Mouse (Mus musculus) mammary gland, adult 2 months (tissue): ENCODE results near the gene Adamts12. TPM values are rescaled to one million over a fixed set of nuclear protein-coding genes. Genes with fewer than 3 reads are reported as not detected.

Experiments used
- polyA plus RNA-seq: library from polyadenylated mRNA; depleted of rRNA; stranded (reverse); fragments of >200 nt; gene quantifications from 2 replicates; pipeline ENCODE4 v1.2.3, GENCODE M21; 2012; ENCODE audit warnings: low replicate concordance; rRNA removed

Gene Adamts12
- polyA plus RNA-seq, result 8.5 and 15.8 TPM in 2 replicates

DNA sequence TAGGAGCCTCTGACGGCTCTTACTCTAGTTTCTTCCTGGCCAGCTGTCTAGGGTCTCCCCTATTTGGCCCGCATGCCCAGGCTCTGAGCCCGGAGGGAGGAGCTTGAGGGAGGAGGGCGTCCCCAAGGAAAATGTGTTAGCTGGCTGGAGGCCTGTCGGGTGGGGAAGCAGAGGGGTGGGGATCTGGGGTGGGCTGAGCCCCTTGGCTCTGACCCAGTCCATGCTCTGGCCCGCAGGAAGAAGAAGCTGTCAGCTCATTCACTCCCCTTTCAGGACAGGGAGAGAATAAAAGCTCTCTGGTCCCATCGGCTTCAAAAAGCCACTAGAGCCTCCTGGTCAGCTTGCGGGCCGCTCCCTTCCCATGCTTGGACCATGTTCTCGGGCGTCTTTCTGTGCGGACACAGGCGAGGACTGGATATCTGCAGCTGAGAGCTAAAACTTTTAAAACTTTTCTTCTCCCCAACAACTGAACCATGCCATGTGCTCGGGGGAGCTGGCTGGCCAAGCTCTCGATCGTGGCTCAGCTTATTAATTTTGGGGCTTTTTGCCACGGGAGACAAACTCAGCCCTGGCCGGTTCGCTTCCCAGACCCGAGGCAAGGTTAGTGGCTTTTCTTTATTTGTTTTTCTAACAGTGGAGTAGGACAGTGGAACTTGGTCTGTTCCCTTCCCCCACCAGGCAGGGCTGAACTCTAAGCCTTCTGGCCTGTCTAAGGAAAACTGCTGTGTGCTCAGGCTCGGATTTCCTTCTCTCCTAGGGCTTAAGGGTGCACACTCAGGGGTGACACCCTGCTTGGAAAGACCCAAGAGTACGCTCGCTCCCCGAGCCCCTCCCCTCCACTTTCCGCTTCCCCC lies at the start of gene Adamts12:
Gene Adamts12, plus strand, starts transcription at position 233 of the 854 bp plus-strand sequence.

DNA sequence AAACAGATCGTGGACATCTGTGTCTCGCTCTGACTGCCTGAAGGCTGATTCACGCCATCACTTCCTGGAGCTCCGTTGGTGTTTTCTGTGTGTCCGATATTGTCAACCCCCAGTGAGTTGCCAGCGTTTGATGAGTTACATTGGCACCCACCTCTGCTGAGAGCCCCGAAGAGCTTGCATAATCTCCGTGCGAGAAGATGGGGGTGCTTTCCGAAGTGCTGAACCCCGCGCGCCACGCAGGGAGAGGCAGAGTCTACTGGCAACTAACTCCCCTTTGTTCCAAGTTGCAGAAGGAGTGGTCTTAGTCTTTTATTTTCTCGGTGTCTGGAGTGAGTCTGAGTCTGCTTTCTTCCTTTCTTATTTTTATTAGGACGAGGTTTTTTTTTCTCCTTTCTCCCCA lies 26.9 kb upstream of the Adamts12 start, which contains the start of gene Rxfp3:
Gene Rxfp3, minus strand, starts transcription at position 281 of the 400 bp plus-strand sequence.

Other genes with a start within 250 kb of the Adamts12 start
- 0.33 and 0.95 TPM in 2 replicates for gene C1qtnf3, start 112.5 kb upstream of the Adamts12 start, polyA plus RNA-seq
- 6.2 and 10.4 TPM in 2 replicates for gene Amacr, start 83.0 kb upstream of the Adamts12 start, polyA plus RNA-seq
- gene Slc45a2, start 64.1 kb upstream of the Adamts12 start, polyA plus RNA-seq, result not detected in 2 replicates
- gene Rxfp3, start 26.8 kb upstream of the Adamts12 start, polyA plus RNA-seq, result 0.22 and 0.37 TPM in 2 replicates